Mouse (Mus musculus) thymus, postnatal 14 days (tissue): ENCODE data around the gene Trim80.
A peak's percentile ranks its signal among the peaks of the same experiment; 100 is the strongest.

Source experiments
- DNase-seq: peaks from one replicate; pipeline ENCODE4 v3.0.0; 2021

The Trim80 gene

GRCm38 (mm10) chr11:115439906-115440595, at the start of gene Trim80:
Gene Trim80, plus strand, starts transcription at chr11:115440545.
- no peak for DNase-seq

- no peak for DNase-seq
These were observed 49.0 kb upstream of the Trim80 start for GRCm38 (mm10) chr11:115391358-115391757.

- no peak for DNase-seq
These were observed 46.5 kb upstream of the Trim80 start for GRCm38 (mm10) chr11:115393721-115394325.

GRCm38 (mm10) chr11:115398085-115398484, 42.3 kb upstream of the Trim80 start:
- no peak for DNase-seq

GRCm38 (mm10) chr11:115400126-115400525, 40.2 kb upstream of the Trim80 start:
- no peak for DNase-seq

- no peak for DNase-seq
These were observed 39.5 kb upstream of the Trim80 start for GRCm38 (mm10) chr11:115400630-115401391.

GRCm38 (mm10) chr11:115403338-115404124, 36.8 kb upstream of the Trim80 start, which contains the start of gene Mrpl58:
Gene Mrpl58, plus strand, starts transcription at chr11:115403752.
- DNase-seq, result peak; percentile 86

GRCm38 (mm10) chr11:115405723-115406122, 34.6 kb upstream of the Trim80 start:
- peak; percentile 53 for DNase-seq

GRCm38 (mm10) chr11:115406858-115407401, 33.4 kb upstream of the Trim80 start:
- peak; percentile 85 for DNase-seq

GRCm38 (mm10) chr11:115408266-115408920, 32.0 kb upstream of the Trim80 start:
- peak; percentile 78 for DNase-seq

GRCm38 (mm10) chr11:115409556-115409955, 30.8 kb upstream of the Trim80 start:
- DNase-seq, result no peak

GRCm38 (mm10) chr11:115419531-115420237, 20.7 kb upstream of the Trim80 start, which contains the start of the genes Atp5h and Kctd2:
Gene Atp5h, minus strand, starts transcription at chr11:115419962.
Gene Kctd2, plus strand, starts transcription at chr11:115420128.
- DNase-seq, result peak; percentile 95

GRCm38 (mm10) chr11:115420336-115421190, 19.8 kb upstream of the Trim80 start:
- DNase-seq, result peak; percentile 72

GRCm38 (mm10) chr11:115421328-115421727, 19.0 kb upstream of the Trim80 start:
- no peak for DNase-seq

- DNase-seq, result peak; percentile 52
These were observed 18.4 kb upstream of the Trim80 start for GRCm38 (mm10) chr11:115421972-115422371.

- DNase-seq, result peak; percentile 37
These were observed 17.3 kb upstream of the Trim80 start for GRCm38 (mm10) chr11:115423091-115423490.

- peak; percentile 61 for DNase-seq
These were observed 15.7 kb upstream of the Trim80 start for GRCm38 (mm10) chr11:115424666-115425065.

- DNase-seq, result peak; percentile 76
These were observed 14.7 kb upstream of the Trim80 start for GRCm38 (mm10) chr11:115425671-115426070.

GRCm38 (mm10) chr11:115427482-115428331, 12.6 kb upstream of the Trim80 start:
- peak; percentile 87 for DNase-seq
